Mouse (Mus musculus) embryo, embryonic 11.5 days (tissue): ENCODE results near the gene Asic1.
A peak's percentile ranks its signal among the peaks of the same experiment; 100 is the strongest.

ENCODE experiments used
- DNase-seq: peaks from one replicate; pipeline ENCODE4 v3.0.0-alpha.2; 2012; ENCODE audit warnings: low read depth, low spot score

Asic1 gene

DNA sequence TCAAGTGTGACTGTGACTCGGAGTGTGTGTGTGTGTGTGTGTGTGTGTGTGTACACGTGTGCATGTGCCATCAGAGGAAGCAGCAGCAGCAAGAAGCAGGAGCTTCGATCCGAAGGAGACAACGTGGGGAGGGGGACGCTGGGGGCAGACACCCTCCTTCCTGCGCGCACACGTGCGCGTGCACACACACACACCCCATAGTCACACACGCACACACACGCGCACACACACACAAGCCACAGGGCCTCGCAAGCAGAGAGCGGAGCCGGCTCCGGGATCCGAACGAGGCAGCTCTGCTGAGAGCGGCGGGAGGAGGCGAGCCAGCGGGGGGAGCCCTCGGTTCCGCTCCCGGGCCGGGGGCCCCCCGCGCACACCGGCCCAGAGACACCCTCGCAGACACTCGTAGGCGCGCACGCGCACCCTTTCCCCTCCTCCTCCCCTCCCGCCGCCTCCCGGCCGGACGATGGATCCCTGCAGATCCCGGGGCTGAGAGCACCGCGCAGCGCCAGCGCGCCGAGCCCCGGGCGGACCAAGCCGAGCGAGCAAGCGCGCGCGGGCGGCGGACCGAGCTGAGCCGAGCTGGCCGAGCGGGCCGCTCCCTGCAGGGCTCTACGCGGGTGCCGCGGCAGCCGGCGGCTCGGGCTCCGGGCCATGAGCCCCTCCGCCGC, at the start of gene Asic1:
Asic1 (plus strand) TSS at position 215 of the 668 bp plus-strand sequence.
- no peak for DNase-seq

DNA sequence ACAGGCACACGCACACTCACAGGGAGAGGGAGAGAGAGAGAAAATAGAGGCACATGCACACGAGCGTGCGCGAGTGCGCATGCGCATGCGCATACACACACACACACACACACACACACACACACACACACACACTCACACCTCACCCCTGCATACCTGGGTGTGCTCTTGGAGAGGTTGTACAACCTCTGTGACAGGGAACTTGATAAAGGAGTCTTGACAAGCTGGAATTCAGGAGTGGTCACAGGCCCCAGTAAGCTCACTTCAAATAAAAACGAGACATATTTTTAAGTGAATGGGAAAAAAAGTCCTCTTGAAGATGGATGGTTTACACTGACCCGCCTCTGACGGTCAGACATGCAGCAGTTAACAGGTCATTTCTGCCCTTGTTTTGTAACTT, 48.1 kb upstream of the Asic1 start:
- DNase-seq = no peak

DNA sequence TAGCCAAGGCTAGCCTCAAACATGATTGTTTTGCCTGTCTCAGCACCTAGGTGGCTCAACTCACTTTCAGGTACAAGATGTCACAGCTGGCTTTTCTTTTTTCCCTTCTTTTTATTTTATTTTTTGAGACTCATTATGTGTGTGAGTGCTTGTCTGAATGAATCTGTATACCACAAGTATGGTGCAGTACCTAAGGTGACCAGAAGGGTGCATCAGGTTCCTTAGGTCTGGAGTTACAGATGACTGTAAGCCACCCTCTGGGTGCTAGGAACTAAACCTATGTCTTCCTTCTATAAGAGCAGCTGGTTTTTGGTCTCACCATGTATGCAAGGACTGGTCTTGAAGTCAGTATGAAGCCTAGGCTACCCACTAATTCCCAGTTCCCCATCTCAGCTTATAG, 38.5 kb upstream of the Asic1 start:
- no peak for DNase-seq

DNA sequence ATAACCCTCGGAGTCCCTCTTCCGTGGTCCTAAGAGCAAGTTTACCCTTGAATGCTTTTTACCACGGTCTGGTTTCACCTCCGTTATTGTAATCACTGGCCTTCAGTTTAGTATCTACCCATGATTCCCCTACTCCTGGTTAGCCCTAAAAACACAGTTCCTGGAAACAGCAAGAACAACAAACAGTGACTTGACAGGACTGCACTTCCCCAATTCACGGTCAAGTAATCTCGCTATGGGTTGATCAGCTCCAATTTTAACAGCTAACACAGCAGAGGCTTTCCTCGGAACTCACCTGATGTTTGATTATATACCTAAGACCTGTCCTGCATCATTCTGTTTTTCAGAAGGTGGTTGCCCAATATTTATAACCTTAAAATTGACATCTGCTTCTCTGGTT, 35.5 kb upstream of the Asic1 start:
- no peak for DNase-seq

DNA sequence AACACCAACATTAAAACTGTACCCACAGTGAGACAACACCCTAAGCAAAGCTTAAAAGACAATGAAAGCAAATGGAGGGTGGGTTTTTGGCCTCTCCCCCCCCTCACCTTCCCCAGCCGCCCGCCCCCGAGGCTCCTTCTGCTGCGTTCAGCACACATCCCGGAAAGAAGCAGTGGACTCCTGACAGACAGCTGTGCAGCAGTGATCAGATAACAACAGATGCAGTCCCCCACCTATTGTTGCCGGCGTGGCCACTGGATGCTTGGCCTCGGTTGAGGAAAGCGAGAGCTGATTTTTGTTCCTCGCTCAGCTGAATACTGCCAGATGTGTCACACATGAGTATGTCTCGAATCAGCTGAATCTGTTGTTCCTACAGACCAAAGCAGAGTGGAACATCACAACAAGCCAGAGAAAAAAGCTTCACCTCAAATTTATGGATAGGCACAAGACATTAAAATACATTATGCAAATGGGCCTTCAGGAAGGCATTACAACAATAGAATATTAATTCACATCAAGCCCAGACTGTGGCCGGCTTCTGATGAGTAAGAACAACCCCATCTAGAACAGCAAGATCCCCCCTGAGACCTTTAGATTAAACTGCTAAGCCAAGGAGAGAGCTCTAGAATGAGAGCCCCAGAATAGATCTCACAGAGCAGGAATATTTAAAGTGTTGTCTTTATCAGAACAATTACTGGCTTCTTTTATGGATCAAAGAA, 32.6 kb upstream of the Asic1 start:
- DNase-seq = no peak

DNA sequence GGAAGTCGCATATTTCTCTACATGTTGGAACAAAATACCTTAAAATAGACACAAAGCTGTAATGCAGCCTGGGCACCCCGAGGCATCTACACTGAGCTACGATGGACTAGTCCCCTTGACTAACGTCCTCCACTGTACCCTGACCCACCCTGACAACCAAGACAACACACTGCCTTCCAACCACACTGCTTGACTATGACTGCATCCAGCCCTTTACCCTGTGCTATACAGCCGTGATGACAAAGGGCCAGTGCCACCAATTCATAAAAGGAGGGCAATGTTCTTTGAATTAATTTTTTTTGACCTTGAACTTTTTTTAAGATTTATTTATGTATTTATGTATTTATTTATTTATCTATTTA, 32.1 kb upstream of the Asic1 start:
- no peak for DNase-seq

DNA sequence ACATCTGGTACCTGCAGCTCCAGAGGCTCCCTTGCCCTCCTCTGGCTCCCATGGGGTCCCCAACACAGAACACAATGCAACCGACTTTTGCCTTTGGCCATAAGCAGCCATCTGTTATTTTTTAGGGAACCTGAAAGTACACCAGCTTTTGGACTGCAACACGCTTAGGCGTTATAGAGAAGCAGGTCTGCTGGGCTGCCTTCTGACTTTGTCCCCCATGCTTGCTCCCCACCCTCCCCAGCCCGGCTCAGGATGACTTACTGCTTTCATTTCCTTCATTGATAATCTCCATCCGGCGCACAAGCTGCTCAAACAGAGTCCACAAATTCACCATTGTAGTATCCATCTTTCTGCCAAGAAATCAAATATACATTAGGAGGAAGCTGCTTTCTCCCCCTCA, 27.5 kb upstream of the Asic1 start:
- DNase-seq = no peak

DNA sequence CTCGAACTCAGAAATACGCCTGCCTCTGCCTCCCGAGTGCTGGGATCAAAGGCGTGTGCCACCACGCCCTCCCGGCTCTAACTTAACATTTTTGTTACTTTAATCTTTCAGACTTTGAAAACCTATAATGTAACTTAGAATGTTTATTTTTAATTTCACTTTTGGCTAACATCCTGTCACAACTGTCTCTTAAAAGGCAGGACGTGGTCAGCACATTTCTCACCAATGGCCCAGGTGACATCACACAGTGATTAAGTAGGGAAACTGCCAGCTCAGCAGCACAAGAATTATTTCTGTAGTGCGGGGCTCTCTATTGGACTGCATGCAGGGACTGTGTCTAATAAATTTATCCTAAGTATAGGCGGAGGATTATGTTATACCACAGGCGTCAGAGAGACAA, 26.3 kb upstream of the Asic1 start:
- no peak for DNase-seq

DNA sequence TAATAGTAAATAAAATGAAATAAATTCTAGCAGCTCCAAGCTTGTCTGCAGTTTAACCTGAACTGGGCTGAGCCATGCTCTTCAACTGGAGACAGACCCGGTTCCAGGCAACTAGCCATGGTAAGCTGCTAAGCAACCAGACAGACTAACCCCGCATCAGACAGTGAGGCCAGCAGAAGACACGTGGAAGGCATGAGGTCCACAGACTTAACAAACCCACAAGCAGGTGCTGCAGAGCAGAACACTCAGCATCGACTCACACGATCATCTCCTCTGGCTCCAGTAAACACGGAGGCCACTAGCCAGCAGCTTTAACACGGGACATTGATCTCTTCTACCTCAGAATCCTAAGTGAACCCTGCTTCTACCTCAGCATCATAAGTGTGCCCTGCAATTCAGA, 25.4 kb upstream of the Asic1 start:
- DNase-seq = no peak

DNA sequence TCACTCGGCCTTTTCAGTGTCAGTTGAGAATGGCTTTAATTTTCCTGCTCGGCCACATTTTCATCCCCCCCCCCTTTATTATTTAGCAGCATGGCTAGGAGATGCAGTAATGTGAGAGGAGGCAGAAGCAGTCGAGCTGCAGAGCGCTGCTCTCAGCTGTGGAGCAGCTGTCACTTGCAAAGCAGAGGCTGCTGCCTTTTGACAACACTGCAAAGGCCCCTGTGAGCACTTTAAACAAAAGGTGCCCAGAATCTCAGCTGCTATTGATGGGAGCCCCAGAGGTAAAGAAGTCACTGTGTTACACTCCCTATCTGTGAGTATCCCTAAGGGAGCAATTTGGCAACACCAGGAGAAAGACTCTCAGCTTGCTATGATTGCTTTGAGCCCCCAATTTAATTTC, 21.8 kb upstream of the Asic1 start:
- DNase-seq = no peak

DNA sequence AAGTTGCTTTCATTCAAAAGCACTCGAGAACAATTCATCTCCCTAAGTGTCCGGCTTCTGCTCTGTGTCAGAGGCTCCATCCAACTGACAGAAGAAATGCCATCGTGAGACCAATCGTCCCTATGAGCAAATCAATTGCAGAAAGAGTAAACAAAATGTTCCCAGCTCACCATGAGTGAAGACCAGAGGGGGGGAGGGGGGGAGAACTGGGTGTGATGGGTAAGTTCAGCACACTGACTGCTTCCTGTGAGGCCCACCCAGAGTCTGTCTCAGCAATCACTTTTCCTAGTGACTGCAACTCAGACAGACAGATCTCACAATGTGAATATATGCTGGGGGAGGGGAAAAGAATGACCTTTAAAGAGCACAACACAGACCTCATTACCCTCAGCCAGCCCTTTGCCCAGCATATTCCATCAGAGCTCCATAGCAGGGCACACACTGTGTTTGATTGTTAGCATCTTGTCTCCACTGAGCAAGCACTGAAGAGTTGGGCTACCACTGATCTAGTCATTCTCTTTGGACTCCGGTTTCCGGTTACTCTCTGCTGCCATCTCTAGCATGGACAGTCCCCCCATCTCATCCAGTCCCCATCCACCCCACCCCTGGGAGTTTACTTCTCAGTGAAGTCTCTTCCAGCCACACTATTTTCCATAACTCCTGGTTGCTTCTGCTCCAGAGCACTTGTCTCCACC, 21.0 kb upstream of the Asic1 start:
- DNase-seq = no peak

DNA sequence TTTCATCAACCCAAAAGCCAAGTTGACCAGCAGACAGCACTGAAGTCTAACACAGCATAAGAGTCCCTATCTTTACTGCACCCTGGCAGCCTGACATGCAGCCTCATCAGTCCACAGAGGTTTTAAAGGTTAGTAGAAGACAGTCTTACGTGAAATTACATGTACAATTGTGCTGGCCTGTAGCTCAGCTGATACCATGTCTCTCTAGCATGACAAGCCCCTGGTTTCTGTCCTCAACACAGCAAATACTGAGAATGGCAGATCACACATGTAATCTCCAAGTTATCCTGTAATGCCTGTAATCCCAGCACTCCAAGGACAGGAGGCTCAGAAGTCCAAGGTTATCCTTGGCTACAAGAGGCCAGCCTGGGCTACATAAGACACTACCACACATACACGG, 19.9 kb upstream of the Asic1 start:
- DNase-seq = no peak

DNA sequence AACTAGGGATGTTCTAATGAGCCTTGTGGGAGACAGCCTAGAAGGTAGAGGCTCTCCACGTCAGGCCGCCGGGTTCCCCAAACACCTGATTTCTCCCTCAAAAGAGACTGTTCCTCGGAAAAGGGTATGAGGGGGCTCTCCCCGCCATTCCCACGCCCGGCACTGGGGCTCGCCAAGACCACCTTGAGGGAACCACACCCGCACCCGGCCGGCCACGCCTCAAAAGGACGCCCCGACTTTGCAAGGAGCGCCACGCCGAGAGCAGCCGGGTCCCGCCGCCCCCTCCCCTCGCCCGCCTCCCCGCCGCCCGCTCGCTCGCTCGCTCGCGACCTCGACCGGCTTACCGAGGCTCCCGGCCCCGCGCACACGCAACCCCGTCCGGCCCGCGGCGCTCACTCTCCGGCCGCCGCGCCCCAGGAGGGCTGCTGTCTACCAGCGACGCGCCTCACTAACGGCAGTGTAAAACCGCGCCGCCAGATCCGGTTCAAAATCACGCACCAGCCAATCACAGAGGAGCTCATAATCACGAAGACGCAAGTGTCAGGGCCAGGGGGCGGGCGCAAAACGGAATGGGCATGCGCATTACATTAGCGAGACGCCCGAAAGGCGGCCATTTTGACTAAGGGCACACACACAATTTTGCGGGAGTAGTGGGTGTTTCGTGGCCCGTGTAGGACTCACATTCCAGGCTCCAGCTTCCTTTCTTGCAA, 18.9 kb upstream of the Asic1 start, which contains the start of gene Racgap1:
Racgap1 (minus strand) TSS at position 494 of the 710 bp plus-strand sequence.
- peak; percentile 96 for DNase-seq

DNA sequence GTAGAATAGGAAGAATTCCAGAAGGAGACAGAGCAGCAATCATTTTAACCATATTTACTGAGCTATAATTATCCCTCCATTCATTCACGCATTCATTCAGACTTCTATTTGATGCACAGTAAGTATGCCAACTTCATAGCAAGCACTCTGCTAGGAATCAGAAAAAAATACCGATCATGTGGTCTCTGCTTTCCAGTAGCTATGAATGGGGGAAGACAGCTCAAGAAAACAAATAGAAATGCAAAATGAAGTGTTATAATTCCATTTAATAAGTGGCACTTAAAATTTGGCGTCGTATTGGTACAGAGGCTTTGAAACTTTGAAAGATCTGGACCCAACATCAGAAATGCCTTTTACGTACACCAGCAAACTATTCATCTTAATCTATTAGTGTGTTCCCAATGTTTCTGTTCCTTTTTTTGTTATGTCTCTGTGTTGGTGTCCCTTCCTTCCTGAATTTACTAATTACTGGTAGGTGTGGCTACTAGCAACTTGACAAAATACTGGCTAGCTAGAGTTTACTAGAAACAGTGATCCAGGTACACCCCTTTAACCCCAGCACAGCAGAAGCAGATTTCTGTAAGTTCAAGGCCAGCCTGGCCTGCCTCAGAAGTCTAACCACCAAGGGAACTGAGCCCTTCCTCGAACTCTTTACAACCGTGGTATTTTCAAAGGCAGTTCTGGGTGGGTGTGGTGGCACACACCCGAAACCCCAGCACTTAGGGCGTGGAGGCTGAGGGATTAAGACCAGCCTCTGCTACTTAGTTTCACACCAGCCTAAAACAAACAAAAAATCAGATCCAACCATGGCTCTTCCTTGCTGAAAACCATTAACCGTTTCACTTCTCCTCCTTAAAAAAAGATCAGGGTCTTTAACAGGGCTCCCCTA, 17.9 kb upstream of the Asic1 start:
- DNase-seq = no peak

DNA sequence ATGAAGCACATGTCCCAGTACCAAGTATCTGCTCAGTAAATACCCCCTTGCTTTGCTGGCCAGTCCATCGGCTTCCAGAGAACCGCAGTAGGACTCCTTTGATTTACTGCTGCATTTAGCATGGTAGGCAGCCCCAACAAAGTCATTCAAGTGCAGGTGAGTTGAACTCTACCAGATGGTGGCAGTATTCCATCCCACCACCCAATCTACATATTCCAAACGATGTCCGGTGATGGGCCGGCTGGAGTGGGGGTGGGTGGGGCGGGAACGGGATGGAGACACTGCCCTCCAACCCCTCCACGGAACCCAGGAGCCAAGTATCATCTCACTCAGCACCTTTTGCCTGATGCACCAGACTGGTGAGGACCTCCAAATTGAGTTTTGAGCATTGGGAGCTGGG, 16.9 kb upstream of the Asic1 start:
- no peak for DNase-seq

DNA sequence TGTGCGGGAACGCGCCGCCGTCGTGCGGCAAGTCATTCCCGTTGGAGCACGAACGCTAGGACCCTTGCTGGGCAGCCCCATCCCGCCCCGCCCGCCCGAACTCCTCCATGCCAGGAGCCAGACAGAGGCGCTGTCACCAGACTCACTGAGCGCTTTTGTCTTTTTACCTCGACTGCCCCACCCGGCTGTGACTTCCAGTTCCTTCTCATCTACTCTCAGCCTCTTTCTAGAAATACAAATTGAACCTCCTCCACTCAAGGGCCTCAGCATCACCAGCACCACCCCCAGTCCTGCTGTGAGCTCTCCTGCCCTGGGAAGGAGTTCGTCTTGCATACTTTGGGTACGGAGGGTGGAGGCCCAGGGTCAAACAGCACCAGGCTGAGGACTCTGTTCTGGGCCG, 16.3 kb upstream of the Asic1 start:
- no peak for DNase-seq

DNA sequence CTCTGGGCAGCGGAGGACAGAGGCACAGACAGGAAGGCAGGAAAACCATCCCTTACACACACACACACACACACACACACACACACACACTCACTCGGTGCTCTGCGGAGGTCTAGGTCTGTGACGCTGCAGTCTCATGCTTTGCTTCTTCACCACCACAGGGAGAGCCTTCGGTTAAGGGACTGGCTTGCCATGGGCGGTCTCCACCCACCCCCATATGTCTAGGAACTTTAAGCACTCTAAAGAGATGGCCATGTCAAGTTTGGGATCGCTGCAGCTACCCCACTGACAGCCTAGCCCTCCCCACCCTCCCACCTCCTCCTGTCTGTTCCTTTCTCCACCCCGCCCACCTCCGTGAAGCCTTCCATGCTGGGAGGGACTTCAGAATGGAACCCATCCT, 14.2 kb upstream of the Asic1 start:
- no peak for DNase-seq

DNA sequence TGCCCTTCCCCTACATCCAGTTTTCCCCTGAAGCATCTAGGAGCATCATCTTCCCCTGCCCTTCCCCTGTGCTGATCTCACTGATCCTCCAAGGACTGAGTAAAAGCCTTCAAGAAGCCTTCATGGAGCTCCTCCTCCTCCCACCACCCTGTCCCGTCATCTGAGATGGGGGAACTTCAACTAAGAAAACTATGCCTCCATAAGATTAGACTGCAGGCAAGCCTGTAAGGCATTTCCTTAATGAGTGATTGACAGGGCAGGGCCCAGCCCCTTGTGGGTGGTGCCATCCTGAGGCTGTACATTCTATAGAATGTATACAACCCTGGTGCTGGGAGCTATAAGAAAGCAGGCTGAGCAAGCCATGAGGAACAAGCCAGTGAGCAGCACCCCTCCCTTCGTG, 11.7 kb upstream of the Asic1 start:
- no peak for DNase-seq

DNA sequence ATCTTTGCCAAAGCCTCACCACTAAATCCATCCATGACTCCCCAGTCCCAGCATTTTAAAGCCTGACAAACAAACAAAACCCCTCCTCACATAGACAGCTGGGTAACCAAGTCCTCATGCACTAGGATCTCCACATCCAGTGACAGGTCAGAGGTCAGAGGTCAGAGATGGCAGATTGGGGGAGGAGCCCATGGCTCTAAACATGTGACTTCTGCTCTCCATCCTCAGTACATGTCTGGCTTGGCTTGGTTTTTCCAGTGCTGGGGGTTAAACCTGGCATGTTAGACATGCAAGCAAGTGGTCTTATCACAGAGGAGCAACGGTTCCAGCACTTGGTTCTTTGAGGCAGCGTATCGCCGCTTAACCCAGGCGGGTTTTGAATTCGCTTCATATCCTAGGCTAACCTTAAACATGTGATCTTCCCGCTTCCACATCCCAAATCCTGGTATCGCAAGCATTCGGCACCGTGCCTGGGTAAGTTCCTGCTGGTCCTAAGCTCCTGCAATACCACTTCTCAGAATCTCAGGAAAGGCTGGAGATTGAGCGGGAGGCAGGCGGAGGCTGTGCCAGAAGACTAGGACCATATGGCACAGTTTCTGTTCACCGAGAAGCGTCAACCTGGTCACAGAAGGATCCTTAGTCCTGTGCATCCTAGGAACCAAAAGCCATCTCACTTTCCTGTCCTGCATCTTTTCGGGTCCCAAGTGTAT, 8.9 kb upstream of the Asic1 start:
- no peak for DNase-seq

DNA sequence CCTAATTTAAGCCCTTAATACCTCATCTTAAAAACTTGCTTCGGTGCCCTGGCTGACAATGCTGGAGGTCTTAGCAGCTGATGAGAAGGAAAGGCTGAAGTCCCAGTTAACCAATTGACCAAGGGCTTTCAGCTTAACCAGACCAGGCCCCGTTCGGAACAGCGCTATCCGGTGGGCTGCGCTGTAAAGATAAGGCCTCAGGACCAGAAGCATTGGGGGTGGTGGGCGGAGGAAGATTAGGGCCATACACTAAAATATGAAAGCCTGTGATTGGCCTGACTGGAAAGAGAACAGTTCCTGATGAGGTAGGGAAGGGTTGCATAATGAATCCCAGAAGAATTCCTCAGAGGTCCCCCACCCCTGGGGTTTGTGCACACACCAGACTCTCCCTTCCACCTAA, 7.8 kb upstream of the Asic1 start:
- DNase-seq = no peak
